Mouse (Mus musculus) embryonic facial prominence, embryonic 15.5 days (tissue): ENCODE measurements at regions not wholly inside any gene's neighbourhood (a gene's known extent, or its start where the extent isn't known, plus 50 kb on each side); places are given as distances from the start of the nearest gene placed in this dataset.

Experiments
- ATAC-seq: fragments of 200-750 bp; cut with Nextera tagmentation; 2 replicates; pipeline ENCODE4 v1.8.0; 2017; ENCODE audit warnings: low read depth, moderate TSS enrichment; ENCODE audit not compliant: insufficient number of reproducible peaks, low FRiP score, low TSS enrichment
- H3K27ac ChIP-seq: fragments of 300-500 bp; sonication (generic); replicated peaks from 2 replicates; pipeline ENCODE4 v1.5.1; 2015; ENCODE audit warnings: mild to moderate bottlenecking, inconsistent platforms
- H3K27me3 ChIP-seq: fragments of 300-500 bp; sonication (generic); 2 replicates; pipeline ENCODE4 v1.6.1; 2015; ENCODE audit warnings: inconsistent platforms
- H3K36me3 ChIP-seq: fragments of 300-500 bp; sonication (generic); 2 replicates; pipeline ENCODE4 v1.6.1; 2015; ENCODE audit warnings: mild to moderate bottlenecking, inconsistent platforms
- H3K4me1 ChIP-seq: fragments of 300-500 bp; sonication (generic); 2 replicates; pipeline ENCODE4 v1.6.1; 2015; ENCODE audit warnings: inconsistent platforms
- H3K4me2 ChIP-seq: fragments of 300-500 bp; sonication (generic); replicated peaks from 2 replicates; pipeline ENCODE4 v1.6.1; 2015; ENCODE audit warnings: mild to moderate bottlenecking, inconsistent platforms
- H3K4me3 ChIP-seq: fragments of 300-500 bp; sonication (generic); replicated peaks from 2 replicates; pipeline ENCODE4 v1.5.1; 2015; ENCODE audit warnings: mild to moderate bottlenecking, inconsistent platforms
- H3K9ac ChIP-seq: fragments of 300-500 bp; sonication (generic); 2 replicates; pipeline ENCODE4 v1.6.1; 2015; ENCODE audit warnings: inconsistent platforms
- H3K9me3 ChIP-seq: fragments of 300-500 bp; sonication (generic); replicated peaks from 2 replicates; pipeline ENCODE4 v1.6.1; 2016; ENCODE audit warnings: inconsistent platforms
- WGBS: fragments of 180-500 bp; shearing (Covaris S2); methylation state at CpG from one replicate; pipeline ENCODE4 v1.1.7; 2015; 5-methylcytosine and 5-hydroxymethylcytosine counted together

DNA sequence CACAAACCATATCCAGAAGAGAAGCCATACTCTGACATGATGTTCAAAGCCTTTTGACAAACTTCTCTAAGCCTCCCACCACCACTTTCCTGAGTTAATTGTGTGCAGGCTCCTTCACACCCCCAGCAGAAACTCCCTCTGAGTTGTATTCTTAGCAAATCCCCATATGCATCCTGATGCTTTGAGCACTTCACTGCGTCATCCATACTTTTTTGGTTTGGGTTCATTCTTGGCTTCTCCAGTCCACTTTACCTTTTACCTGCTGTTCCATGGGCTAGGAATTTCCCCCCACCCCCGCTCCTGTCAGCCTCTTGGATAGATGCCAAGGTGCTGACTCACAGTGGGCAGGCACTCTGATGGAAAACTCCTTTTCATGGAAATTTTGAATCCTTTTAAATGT lies 575.2 kb downstream of the Prkd1 start:
- Histone ChIP-seq H3K4me3 (no peak overlapping the region), H3K9ac (no peak overlapping the region), H3K4me1 (no peaks in the 10 kb centered on the region), H3K9me3 (no peaks in the 10 kb centered on the region), H3K36me3 (no peaks in the 10 kb centered on the region), H3K27ac (no peak overlapping the region), H3K27me3 (no peaks in the 10 kb centered on the region), H3K4me2 (no peak overlapping the region)
- WGBS = 50% methylated on average over 2 of the region's 2 CpGs
- no peak for ATAC-seq

DNA sequence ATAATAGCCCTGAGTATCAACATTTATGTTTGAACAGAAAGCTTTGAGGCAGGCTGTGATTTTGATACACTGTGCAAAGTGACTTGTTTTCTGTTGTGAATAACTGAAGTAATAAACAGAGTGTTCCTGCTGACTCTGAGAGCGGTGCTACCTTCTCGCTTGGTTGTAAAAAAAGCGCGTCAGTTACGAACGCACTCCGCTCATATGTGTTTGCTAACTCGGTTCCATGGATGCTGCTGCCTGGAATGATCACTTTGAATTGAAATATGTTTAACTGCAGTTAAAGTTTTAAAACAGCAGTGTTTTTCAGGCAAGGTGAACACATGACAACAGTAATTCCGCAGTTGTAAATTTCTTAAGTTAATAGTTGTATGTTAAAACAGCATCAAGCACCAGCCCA lies 567.7 kb downstream of the Prkd1 start:
- H3K36me3 ChIP-seq = no peaks in the 10 kb centered on the region
- ATAC-seq = no peak
- no peaks in the 10 kb centered on the region for H3K9me3 ChIP-seq
- no peaks in the 10 kb centered on the region for H3K27me3 ChIP-seq
- 87% methylated on average over 9 of the region's 9 CpGs for WGBS
- no peak overlapping the region for H3K27ac ChIP-seq
- no peak overlapping the region for H3K4me3 ChIP-seq
- H3K9ac ChIP-seq = no peak overlapping the region
- no peaks in the 10 kb centered on the region for H3K4me1 ChIP-seq
- no peak overlapping the region for H3K4me2 ChIP-seq

DNA sequence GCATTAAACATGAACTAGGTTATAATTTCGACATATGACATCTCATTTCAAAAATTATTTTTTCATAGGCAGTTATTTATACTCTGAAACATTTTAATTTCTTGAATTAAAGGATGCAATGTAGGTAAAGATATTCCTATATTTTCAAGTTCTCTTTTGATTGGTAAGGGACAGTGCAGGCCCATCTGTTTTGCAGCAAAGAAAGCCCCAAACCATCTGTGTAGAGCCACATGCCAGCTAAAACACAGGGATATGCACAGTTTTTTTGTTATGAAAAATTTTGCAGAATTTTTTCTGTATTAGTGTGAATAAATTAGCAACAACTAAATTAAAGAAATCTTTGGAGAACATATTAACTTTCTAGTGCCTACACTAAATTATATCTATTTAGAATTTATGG lies 567.3 kb downstream of the Prkd1 start:
- no peak for ATAC-seq
- H3K9me3 ChIP-seq = no peaks in the 10 kb centered on the region
- H3K4me2 ChIP-seq = no peak overlapping the region
- 68% methylated on average over 1 of the region's 1 CpGs for WGBS
- H3K36me3 ChIP-seq = no peaks in the 10 kb centered on the region
- no peaks in the 10 kb centered on the region for H3K4me1 ChIP-seq
- H3K27ac ChIP-seq = no peak overlapping the region
- no peak overlapping the region for H3K4me3 ChIP-seq
- H3K9ac ChIP-seq = no peak overlapping the region
- H3K27me3 ChIP-seq = no peaks in the 10 kb centered on the region

DNA sequence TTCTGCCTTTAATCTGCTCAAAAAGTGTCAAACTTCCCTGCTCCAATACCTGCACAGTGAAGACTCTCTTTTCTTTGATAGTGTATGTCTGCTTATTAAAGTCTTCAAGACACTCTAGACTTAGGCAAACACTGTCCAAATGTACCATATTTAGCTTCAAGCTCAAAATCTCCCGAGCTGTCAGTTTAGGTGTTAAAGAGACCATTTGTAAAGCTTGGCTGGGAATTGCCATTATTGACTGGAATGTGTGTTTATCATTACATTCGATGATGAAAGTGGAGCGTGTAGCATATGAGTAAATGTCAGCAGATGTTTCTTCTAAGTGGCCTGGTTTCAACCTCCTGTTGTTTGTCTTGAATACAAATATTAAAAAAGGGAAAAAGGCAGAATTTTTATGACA lies 564.4 kb downstream of the Prkd1 start:
- Histone ChIP-seq H3K9me3 (no peaks in the 10 kb centered on the region), H3K27me3 (no peaks in the 10 kb centered on the region), H3K9ac (no peak overlapping the region), H3K4me3 (no peak overlapping the region), H3K27ac (no peak overlapping the region), H3K36me3 (no peaks in the 10 kb centered on the region), H3K4me2 (no peak overlapping the region), H3K4me1 (no peaks in the 10 kb centered on the region)
- ATAC-seq = no peak
- 35% methylated on average over 3 of the region's 3 CpGs for WGBS

DNA sequence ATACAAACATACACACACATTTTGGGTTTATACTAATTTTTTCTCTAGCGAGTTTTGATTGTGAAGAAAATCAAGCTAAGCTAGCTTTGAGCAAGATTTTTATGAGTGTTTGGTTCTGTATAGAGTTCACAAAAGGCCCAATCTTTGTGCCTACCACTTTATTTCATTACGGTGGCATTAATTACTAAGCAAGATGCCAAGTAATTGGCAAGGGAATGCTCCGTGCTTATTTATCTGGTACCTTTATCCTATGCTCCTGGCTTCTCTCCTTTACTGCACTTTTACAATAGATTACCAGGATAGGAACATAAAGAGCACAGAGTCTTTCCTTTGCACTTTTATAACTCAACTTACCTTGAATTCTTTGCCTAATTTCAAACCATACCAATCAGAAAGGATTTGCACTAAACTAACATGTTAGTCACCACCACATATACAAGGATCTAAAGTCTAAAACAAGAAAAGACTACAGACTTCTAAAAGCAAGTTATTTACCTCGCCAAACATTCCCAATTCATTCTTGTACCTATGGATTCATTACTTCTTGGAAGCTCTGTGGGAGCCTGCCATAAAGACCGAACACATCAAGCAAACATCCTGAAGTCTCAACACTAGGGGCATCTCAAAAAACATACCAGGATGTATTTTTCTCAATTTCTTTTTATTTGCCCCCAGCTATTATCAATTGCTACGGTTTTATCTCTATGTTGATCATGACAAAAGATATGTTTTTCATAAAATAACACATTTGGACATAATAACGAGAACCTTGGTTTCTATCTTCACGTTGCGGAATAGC lies 537.5 kb downstream of the Prkd1 start:
- Histone ChIP-seq H3K4me3 (no peak overlapping the region), H3K36me3 (no peaks in the 10 kb centered on the region), H3K4me2 (no peak overlapping the region), H3K9me3 (no peaks in the 10 kb centered on the region), H3K4me1 (no peaks in the 10 kb centered on the region), H3K27ac (no peak overlapping the region), H3K9ac (no peak overlapping the region), H3K27me3 (no peaks in the 10 kb centered on the region)
- WGBS = 83% methylated on average over 9 of the region's 9 CpGs
- ATAC-seq = no peak

DNA sequence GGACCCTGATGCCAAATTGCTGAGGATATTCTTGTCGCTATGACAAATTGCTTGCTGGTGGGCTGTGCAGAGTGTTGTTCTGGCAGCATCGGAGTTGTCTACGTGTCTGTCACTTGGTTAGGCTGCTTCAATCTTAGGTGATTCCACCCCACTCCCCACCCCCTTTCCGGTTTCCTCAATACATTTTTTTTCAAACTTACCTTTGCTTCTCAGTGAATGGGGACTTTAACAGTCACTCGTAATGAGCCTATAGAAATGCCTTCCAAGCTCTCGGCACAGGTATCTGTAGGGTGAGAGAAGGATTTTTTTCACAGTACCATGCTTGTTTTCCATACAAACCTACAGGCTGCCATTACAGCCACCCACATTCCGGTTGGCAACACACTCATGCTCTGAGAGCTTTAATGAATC lies 536.8 kb downstream of the Prkd1 start:
- no peaks in the 10 kb centered on the region for H3K4me1 ChIP-seq
- H3K4me3 ChIP-seq = no peak overlapping the region
- H3K9ac ChIP-seq = no peak overlapping the region
- no peaks in the 10 kb centered on the region for H3K36me3 ChIP-seq
- H3K9me3 ChIP-seq = no peaks in the 10 kb centered on the region
- ATAC-seq = no peak
- H3K4me2 ChIP-seq = no peak overlapping the region
- H3K27me3 ChIP-seq = no peaks in the 10 kb centered on the region
- whole genome bisulfite sequencing = 79% methylated on average over 7 of the region's 7 CpGs
- no peak overlapping the region for H3K27ac ChIP-seq

DNA sequence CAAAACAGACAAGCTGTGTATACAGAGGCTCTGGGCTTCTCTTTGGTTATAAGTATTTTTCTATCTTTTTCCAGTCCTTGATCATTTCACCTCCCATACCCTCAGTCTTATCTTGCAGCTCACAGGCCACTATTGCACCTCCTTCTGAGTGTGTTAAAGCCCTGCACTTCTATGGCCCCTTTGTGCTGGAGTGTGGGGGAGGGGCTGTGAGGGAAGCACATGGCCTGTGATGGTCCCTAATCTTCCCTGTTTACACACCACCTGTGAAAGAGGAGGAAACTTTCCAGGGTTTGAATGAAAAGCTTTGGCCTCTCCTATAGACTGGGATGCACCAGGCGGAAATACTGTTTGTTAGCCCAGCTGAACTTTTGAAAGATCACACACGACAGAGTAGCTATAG lies 533.0 kb downstream of the Prkd1 start:
- 70% methylated on average over 2 of the region's 2 CpGs for WGBS
- Histone ChIP-seq H3K9me3 (no peaks in the 10 kb centered on the region), H3K27ac (no peak overlapping the region), H3K27me3 (no peaks in the 10 kb centered on the region), H3K4me2 (no peak overlapping the region), H3K9ac (no peak overlapping the region), H3K4me3 (no peak overlapping the region), H3K36me3 (no peaks in the 10 kb centered on the region), H3K4me1 (no peaks in the 10 kb centered on the region)
- ATAC-seq = no peak

DNA sequence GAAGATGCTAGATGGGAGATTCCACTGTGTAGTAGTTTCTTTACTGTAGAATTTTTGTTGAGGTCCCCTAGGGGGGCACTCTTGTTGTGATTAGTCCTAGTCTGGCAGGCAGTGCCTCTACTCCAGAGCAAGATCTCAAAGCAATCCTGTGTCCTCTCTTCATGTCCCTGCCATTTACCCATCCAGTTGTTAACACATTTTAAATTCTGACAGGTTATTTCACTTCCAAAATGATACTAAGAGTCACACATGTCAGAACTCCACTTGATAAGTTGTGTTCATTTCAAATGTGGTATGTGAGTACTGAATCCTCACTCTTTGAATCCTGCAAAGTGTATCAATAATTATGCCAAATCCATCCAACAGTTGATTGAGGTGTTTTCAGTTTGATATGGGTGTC lies 530.6 kb downstream of the Prkd1 start:
- H3K36me3 ChIP-seq = no peaks in the 10 kb centered on the region
- ATAC-seq = no peak
- no peak overlapping the region for H3K4me2 ChIP-seq
- no peaks in the 10 kb centered on the region for H3K27me3 ChIP-seq
- H3K4me1 ChIP-seq = no peaks in the 10 kb centered on the region
- H3K4me3 ChIP-seq = no peak overlapping the region
- no peaks in the 10 kb centered on the region for H3K9me3 ChIP-seq
- H3K27ac ChIP-seq = no peak overlapping the region
- H3K9ac ChIP-seq = no peak overlapping the region

DNA sequence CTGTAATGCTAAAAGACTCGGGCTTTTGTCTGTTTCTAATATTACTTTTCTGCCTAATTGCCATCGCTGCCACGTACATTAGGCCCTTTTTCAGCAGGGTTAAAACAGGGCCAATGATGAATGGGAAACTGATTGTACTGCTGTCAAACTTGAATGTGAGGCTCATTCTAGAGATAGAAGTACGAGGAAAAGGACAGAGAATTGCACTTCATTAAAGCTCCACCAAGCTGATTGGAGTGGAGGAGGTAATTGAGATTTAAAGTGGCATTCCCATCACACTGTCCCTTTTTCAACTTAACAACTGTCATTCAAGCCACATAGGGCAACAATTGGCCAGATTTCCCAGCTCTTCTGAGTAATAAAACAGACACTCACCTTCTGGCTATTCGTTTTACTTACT lies 526.8 kb downstream of the Prkd1 start:
- no peak overlapping the region for H3K9ac ChIP-seq
- WGBS = 42% methylated on average over 5 of the region's 5 CpGs
- no peaks in the 10 kb centered on the region for H3K27me3 ChIP-seq

DNA sequence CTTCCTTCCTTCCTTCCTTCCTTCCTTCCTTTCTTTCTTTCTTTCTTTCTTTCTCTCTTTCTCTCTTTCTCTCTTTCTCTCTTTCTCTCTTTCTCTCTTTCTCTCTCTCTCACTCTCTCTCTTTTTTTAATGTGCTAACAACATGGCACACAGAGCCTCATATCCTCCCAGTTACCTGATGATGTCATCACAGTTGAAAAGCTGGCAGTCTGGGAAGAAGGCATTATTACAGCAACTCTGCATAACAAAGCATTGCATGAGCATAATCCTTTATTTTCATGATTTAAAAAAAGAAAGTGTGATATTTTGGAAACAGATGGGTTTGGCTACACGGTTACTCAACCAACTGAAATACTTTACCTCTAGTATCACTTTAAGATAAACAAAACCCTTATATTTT lies 525.9 kb downstream of the Prkd1 start:
- H3K27me3 ChIP-seq = no peaks in the 10 kb centered on the region
- no peaks in the 10 kb centered on the region for H3K4me1 ChIP-seq
- H3K27ac ChIP-seq = no peak overlapping the region
- 80% methylated on average over 1 of the region's 1 CpGs for WGBS
- ATAC-seq = no peak
- H3K9ac ChIP-seq = no peak overlapping the region
- no peaks in the 10 kb centered on the region for H3K9me3 ChIP-seq
- H3K36me3 ChIP-seq = no peaks in the 10 kb centered on the region
- H3K4me3 ChIP-seq = no peak overlapping the region
- no peak overlapping the region for H3K4me2 ChIP-seq

More for the DNA sequence above, 526.8 kb downstream of the Prkd1 start:
- no peaks in the 10 kb centered on the region for H3K4me1 ChIP-seq
- H3K4me3 ChIP-seq = no peak overlapping the region
- ATAC-seq = no peak
- H3K4me2 ChIP-seq = no peak overlapping the region
- H3K36me3 ChIP-seq = no peaks in the 10 kb centered on the region
- H3K9me3 ChIP-seq = no peaks in the 10 kb centered on the region
- H3K27ac ChIP-seq = no peak overlapping the region

DNA sequence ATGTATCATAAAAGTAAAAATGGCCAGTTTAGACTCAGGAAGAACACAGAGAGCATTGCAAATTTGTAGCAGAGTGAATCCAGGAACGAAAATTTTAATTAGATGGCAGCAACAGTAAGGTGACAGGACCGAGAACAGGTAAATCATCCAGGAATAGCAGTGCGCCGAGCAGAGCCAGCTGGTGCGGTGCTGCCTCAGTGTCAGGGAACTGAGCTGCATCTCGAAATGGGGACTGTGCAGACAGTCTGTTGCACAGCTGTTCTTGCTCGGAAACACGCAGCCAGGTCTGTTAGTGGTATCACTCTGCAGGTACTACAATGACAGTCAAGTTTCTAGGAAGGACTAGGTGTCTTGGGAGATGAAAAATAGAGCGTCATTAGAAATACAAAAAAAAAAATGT lies 490.8 kb downstream of the Prkd1 start:
- Histone ChIP-seq H3K4me3 (no peak overlapping the region), H3K27me3 (no peaks in the 10 kb centered on the region), H3K4me1 (no peaks in the 10 kb centered on the region), H3K9me3 (no peaks in the 10 kb centered on the region), H3K9ac (no peak overlapping the region), H3K27ac (no peak overlapping the region), H3K4me2 (no peak overlapping the region), H3K36me3 (no peaks in the 10 kb centered on the region)
- no peak for ATAC-seq
- WGBS = 65% methylated on average over 9 of the region's 9 CpGs

DNA sequence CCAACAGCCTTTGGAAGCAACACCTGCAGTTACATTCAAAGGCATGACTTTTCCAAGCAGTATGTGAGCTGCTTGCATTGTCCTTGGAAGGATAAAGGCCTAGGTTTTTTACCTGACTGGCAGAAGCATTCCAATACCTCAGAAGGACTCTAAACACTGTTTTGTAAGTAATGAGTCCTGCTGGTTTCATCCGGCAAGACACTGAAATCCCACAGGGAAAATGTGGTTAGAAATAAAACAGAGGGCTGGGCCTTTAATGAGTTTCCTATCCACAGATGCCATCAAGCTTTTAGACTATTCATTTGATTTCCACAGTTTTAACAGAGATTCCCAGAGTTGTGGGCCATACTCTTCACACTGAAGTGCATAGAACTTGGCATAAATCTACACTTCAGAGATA lies 461.6 kb downstream of the Prkd1 start:
- H3K4me3 ChIP-seq = no peak overlapping the region
- H3K9ac ChIP-seq = no peak overlapping the region
- H3K27ac ChIP-seq = no peak overlapping the region
- no peaks in the 10 kb centered on the region for H3K36me3 ChIP-seq
- H3K4me1 ChIP-seq = no peaks in the 10 kb centered on the region
- ATAC-seq = no peak
- H3K27me3 ChIP-seq = no peaks in the 10 kb centered on the region
- no peak overlapping the region for H3K4me2 ChIP-seq
- 39% methylated on average over 1 of the region's 1 CpGs for WGBS
- H3K9me3 ChIP-seq = no peaks in the 10 kb centered on the region
